Mouse (Mus musculus) embryonic facial prominence, embryonic 13.5 days (tissue): ENCODE data around the gene Mier3. TPM values are rescaled to one million over a fixed set of nuclear protein-coding genes. Genes with fewer than 3 reads are reported as not detected.

Experiments used
- ATAC-seq: fragments of 200-750 bp; cut with Nextera tagmentation; 2 replicates; pipeline ENCODE4 v1.8.0; 2017; ENCODE audit warnings: low read depth; ENCODE audit not compliant: insufficient number of reproducible peaks, insufficient read depth, low FRiP score, low TSS enrichment
- H3K27ac ChIP-seq: fragments of 300-500 bp; sonication (generic); 2 replicates; pipeline ENCODE4 v1.5.1; 2015; ENCODE audit warnings: moderate library complexity, mild to moderate bottlenecking, inconsistent platforms
- H3K27me3 ChIP-seq: fragments of 300-500 bp; sonication (generic); 2 replicates; pipeline ENCODE4 v1.6.1; 2015; ENCODE audit warnings: mild to moderate bottlenecking, inconsistent platforms
- H3K36me3 ChIP-seq: fragments of 300-500 bp; sonication (generic); 2 replicates; pipeline ENCODE4 v1.6.1; 2015; ENCODE audit warnings: mild to moderate bottlenecking, inconsistent platforms
- H3K4me1 ChIP-seq: fragments of 300-500 bp; sonication (generic); 2 replicates; pipeline ENCODE4 v1.6.1; 2015; ENCODE audit warnings: inconsistent platforms
- H3K4me2 ChIP-seq: fragments of 300-500 bp; sonication (generic); 2 replicates; pipeline ENCODE4 v1.6.1; 2015; ENCODE audit warnings: moderate library complexity, mild to moderate bottlenecking, inconsistent platforms
- H3K4me3 ChIP-seq: fragments of 300-500 bp; sonication (generic); 2 replicates; pipeline ENCODE4 v1.5.1; 2015; ENCODE audit warnings: mild to moderate bottlenecking, inconsistent platforms
- H3K9ac ChIP-seq: fragments of 300-500 bp; sonication (generic); 2 replicates; pipeline ENCODE4 v1.6.1; 2015; ENCODE audit warnings: mild to moderate bottlenecking, inconsistent platforms
- H3K9me3 ChIP-seq: fragments of 300-500 bp; sonication (generic); 2 replicates; pipeline ENCODE4 v1.6.1; 2016; ENCODE audit warnings: inconsistent platforms
- WGBS: fragments of 180-500 bp; shearing (Covaris S2); methylation state at CpG from one replicate; pipeline ENCODE4 v1.1.7; 2015; ENCODE audit warnings: mixed read lengths; 5-methylcytosine and 5-hydroxymethylcytosine counted together
- polyA plus RNA-seq: library from polyadenylated mRNA; unstranded; fragments of >200 nt; fragmentation: Nextera tagmentation; extraction: Ambion mirVana; gene quantifications from 2 replicates; pipeline ENCODE4 v1.2.1, GENCODE M21; 2015

Gene Mier3
- polyA plus RNA-seq, 1 experiment from 2014 or later, result 22.9 TPM

GRCm38 (mm10) chr13:111658501-111659280 lies 22.1 kb upstream of the Mier3 start:
- ATAC-seq, result 0 out of 2 replicates have a peak, but pooled peaks have one; percentile 26
- peak overlapping the region; percentile 23 for H3K4me2 ChIP-seq
- WGBS, result 37% methylated on average over 12 of the region's 12 CpGs

GRCm38 (mm10) chr13:111659430-111659829 lies 21.3 kb upstream of the Mier3 start:
- Histone ChIP-seq H3K4me3 (no peak overlapping the region), H3K27me3 (no peaks in the 10 kb centered on the region), H3K9me3 (no peaks in the 10 kb centered on the region), H3K9ac (no peak overlapping the region), H3K27ac (peak overlapping the region; percentile 75; the same call in 1 of the 2 replicates), H3K4me1 (peaks cover 15% of the 10 kb centered on the region), H3K4me2 (no peak overlapping the region), H3K36me3 (no peaks in the 10 kb centered on the region)
- WGBS, result 87% methylated on average over 8 of the region's 8 CpGs
- no peak for ATAC-seq

More at GRCm38 (mm10) chr13:111658501-111659280, 22.1 kb upstream of the Mier3 start:
- Histone ChIP-seq H3K9ac (no peak overlapping the region), H3K27ac (peak overlapping the region; percentile 75), H3K27me3 (no peaks in the 10 kb centered on the region), H3K36me3 (no peaks in the 10 kb centered on the region), H3K4me1 (peaks cover 15% of the 10 kb centered on the region), H3K4me3 (no peak overlapping the region), H3K9me3 (no peaks in the 10 kb centered on the region)

- ATAC-seq, result no peak
- Histone ChIP-seq H3K4me1 (peaks cover 15% of the 10 kb centered on the region), H3K36me3 (no peaks in the 10 kb centered on the region), H3K4me2 (no peak overlapping the region), H3K4me3 (no peak overlapping the region), H3K9me3 (no peaks in the 10 kb centered on the region), H3K27ac (no peak overlapping the region), H3K27me3 (no peaks in the 10 kb centered on the region), H3K9ac (no peak overlapping the region)
- 73% methylated on average over 13 of the region's 13 CpGs for WGBS
These were observed 20.7 kb upstream of the Mier3 start for GRCm38 (mm10) chr13:111660072-111660471.

- 95% methylated on average over 3 of the region's 3 CpGs for WGBS
These were observed 20.2 kb upstream of the Mier3 start for GRCm38 (mm10) chr13:111660556-111660955.

GRCm38 (mm10) chr13:111668016-111668415 lies 12.8 kb upstream of the Mier3 start:
- Histone ChIP-seq H3K4me1 (no peaks in the 10 kb centered on the region), H3K4me3 (no peak overlapping the region), H3K4me2 (no peak overlapping the region), H3K27me3 (no peaks in the 10 kb centered on the region), H3K27ac (no peak overlapping the region), H3K9me3 (no peaks in the 10 kb centered on the region), H3K36me3 (no peaks in the 10 kb centered on the region), H3K9ac (no peak overlapping the region)
- ATAC-seq, result no peak
- 92% methylated on average over 7 of the region's 7 CpGs for WGBS

More at GRCm38 (mm10) chr13:111660556-111660955, 20.2 kb upstream of the Mier3 start:
- Histone ChIP-seq H3K9ac (no peak overlapping the region), H3K4me1 (peaks cover 15% of the 10 kb centered on the region), H3K27me3 (no peaks in the 10 kb centered on the region), H3K9me3 (no peaks in the 10 kb centered on the region), H3K4me2 (no peak overlapping the region), H3K36me3 (no peaks in the 10 kb centered on the region), H3K27ac (no peak overlapping the region), H3K4me3 (no peak overlapping the region)
- no peak for ATAC-seq

GRCm38 (mm10) chr13:111676841-111677240 lies 3.9 kb upstream of the Mier3 start:
- H3K9me3 ChIP-seq, result peaks cover 3% of the 10 kb centered on the region; the same call in 1 of the 2 replicates
- H3K4me2 ChIP-seq, result no peak overlapping the region
- H3K9ac ChIP-seq, result no peak overlapping the region
- H3K27me3 ChIP-seq, result no peaks in the 10 kb centered on the region
- no peak overlapping the region for H3K27ac ChIP-seq
- no peak overlapping the region for H3K4me3 ChIP-seq
- no peaks in the 10 kb centered on the region for H3K4me1 ChIP-seq
- 92% methylated on average over 3 of the region's 3 CpGs for WGBS
- H3K36me3 ChIP-seq, result no peaks in the 10 kb centered on the region
- no peak for ATAC-seq

- peaks cover 6% of the 10 kb centered on the region; the same call in 1 of the 2 replicates for H3K4me1 ChIP-seq
- 0 out of 2 replicates have a peak, but pooled peaks cover 4% of the 10 kb centered on the region for H3K27me3 ChIP-seq
- no peaks in the 10 kb centered on the region for H3K9me3 ChIP-seq
- ATAC-seq, result no peak
- no peak overlapping the region for H3K27ac ChIP-seq
- no peak overlapping the region for H3K9ac ChIP-seq
- H3K36me3 ChIP-seq, result no peaks in the 10 kb centered on the region
- 40% methylated on average over 5 of the region's 5 CpGs for WGBS
- no peak overlapping the region for H3K4me2 ChIP-seq
- no peak overlapping the region for H3K4me3 ChIP-seq
These were observed 3.4 kb downstream of the Mier3 start for GRCm38 (mm10) chr13:111684056-111684625.

GRCm38 (mm10) chr13:111685751-111686462 lies 5.1 kb downstream of the Mier3 start:
- H3K9me3 ChIP-seq, result no peaks in the 10 kb centered on the region
- H3K36me3 ChIP-seq, result no peaks in the 10 kb centered on the region
- H3K27me3 ChIP-seq, result 0 out of 2 replicates have a peak, but pooled peaks cover 4% of the 10 kb centered on the region
- WGBS, result under 1% methylated on average over 82 of the region's 86 CpGs
- H3K4me1 ChIP-seq, result peaks cover 6% of the 10 kb centered on the region; the same call in 1 of the 2 replicates
- H3K9ac ChIP-seq, result peak overlapping the region; percentile 96
- peak; percentile 94 for ATAC-seq
- peak overlapping the region; percentile 95 for H3K4me3 ChIP-seq
- peak overlapping the region; percentile 81 for H3K4me2 ChIP-seq
- H3K27ac ChIP-seq, result peak overlapping the region; percentile 97

- under 1% methylated on average over 82 of the region's 101 CpGs for WGBS
- peak overlapping the region; percentile 95 for H3K4me3 ChIP-seq
- peak overlapping the region; percentile 97 for H3K27ac ChIP-seq
- H3K4me2 ChIP-seq, result peak overlapping the region; percentile 81
- 0 out of 2 replicates have a peak, but pooled peaks cover 4% of the 10 kb centered on the region for H3K27me3 ChIP-seq
- ATAC-seq, result peak; percentile 72
- H3K36me3 ChIP-seq, result peaks cover 6% of the 10 kb centered on the region
- no peaks in the 10 kb centered on the region for H3K9me3 ChIP-seq
- peaks cover 6% of the 10 kb centered on the region; the same call in 1 of the 2 replicates for H3K4me1 ChIP-seq
- peak overlapping the region; percentile 96 for H3K9ac ChIP-seq
These were observed 5.9 kb downstream of the Mier3 start for GRCm38 (mm10) chr13:111686522-111687284.

GRCm38 (mm10) chr13:111687285-111687781 lies 6.6 kb downstream of the Mier3 start:
- peak overlapping the region; percentile 81 for H3K4me2 ChIP-seq
- H3K4me1 ChIP-seq, result peaks cover 6% of the 10 kb centered on the region; the same call in 1 of the 2 replicates
- WGBS, result under 1% methylated on average over 35 of the region's 35 CpGs
- peak; percentile 71 for ATAC-seq
- peak overlapping the region; percentile 95 for H3K4me3 ChIP-seq
- peak overlapping the region; percentile 97 for H3K27ac ChIP-seq
- H3K36me3 ChIP-seq, result peaks cover 12% of the 10 kb centered on the region
- H3K9ac ChIP-seq, result peak overlapping the region; percentile 96
- H3K9me3 ChIP-seq, result no peaks in the 10 kb centered on the region
- H3K27me3 ChIP-seq, result 0 out of 2 replicates have a peak, but pooled peaks cover 4% of the 10 kb centered on the region
